Mouse (Mus musculus) intestine, postnatal 0 days (tissue): Measurements from ENCODE around the gene Trim46. TPM values are rescaled to one million over a fixed set of nuclear protein-coding genes. Genes with fewer than 3 reads are reported as not detected.

ENCODE experiments used
- ATAC-seq: fragments of 200-750 bp; cut with Nextera tagmentation; 2 replicates; pipeline ENCODE4 v1.8.0; 2017; ENCODE audit warnings: mild to moderate bottlenecking, moderate TSS enrichment, moderate library complexity
- H3K27ac ChIP-seq: fragments of 300-500 bp; sonication (generic); 2 replicates; pipeline ENCODE4 v1.5.1; 2014; ENCODE audit warnings: mild to moderate bottlenecking, low read depth, low read length, moderate library complexity
- H3K27me3 ChIP-seq: fragments of 300-500 bp; sonication (generic); replicated peaks from 2 replicates; pipeline ENCODE4 v1.6.1; 2014; ENCODE audit warnings: low read length, mixed read lengths; ENCODE audit not compliant: control insufficient read depth, insufficient read depth
- H3K36me3 ChIP-seq: fragments of 300-500 bp; sonication (generic); 2 replicates; pipeline ENCODE4 v1.6.1; 2014; ENCODE audit warnings: mild to moderate bottlenecking, moderate library complexity; ENCODE audit not compliant: control insufficient read depth, insufficient read depth
- H3K4me1 ChIP-seq: fragments of 300-500 bp; sonication (generic); replicated peaks from 2 replicates; pipeline ENCODE4 v1.6.1; 2014; ENCODE audit warnings: antibody characterized with exemption, low read length, mixed read lengths; ENCODE audit not compliant: control insufficient read depth, insufficient read depth
- H3K4me2 ChIP-seq: fragments of 300-500 bp; sonication (generic); replicated peaks from 2 replicates; pipeline ENCODE4 v1.6.1; 2014; ENCODE audit warnings: low read depth, mild to moderate bottlenecking, moderate library complexity
- H3K4me3 ChIP-seq: fragments of 300-500 bp; sonication (generic); 2 replicates; pipeline ENCODE4 v1.5.1; 2014; ENCODE audit warnings: low read depth, low read length
- H3K9ac ChIP-seq: fragments of 300-500 bp; sonication (generic); 2 replicates; pipeline ENCODE4 v1.6.1; 2014; ENCODE audit warnings: mild to moderate bottlenecking, low read depth, low read length
- H3K9me3 ChIP-seq: fragments of 300-500 bp; sonication (generic); 2 replicates; pipeline ENCODE4 v1.6.1; 2016; ENCODE audit warnings: mixed run types; ENCODE audit not compliant: control insufficient read depth
- CTCF ChIP-seq: sonication (generic); IDR thresholded peaks from 2 replicates; pipeline ENCODE4 v1.5.1; 2016; ENCODE audit warnings: low read depth, mild to moderate bottlenecking, control low read depth, antibody characterized with exemption, moderate library complexity
- WGBS: fragments of 180-500 bp; shearing (Covaris S2); extraction: QIAGEN DNeasy Blood & Tissue Kit; methylation state at CpG from one replicate; pipeline ENCODE4 v1.1.7; 2014; 5-methylcytosine and 5-hydroxymethylcytosine counted together
- polyA plus RNA-seq: library from polyadenylated mRNA; unstranded; fragments of >200 nt; fragmentation: Nextera tagmentation; extraction: Ambion mirVana; gene quantifications from 2 replicates; pipeline ENCODE4 v1.2.1, GENCODE M21; 2015

Trim46 gene
- polyA plus RNA-seq, 1 experiment from 2014 or later: 1.3 TPM

DNA sequence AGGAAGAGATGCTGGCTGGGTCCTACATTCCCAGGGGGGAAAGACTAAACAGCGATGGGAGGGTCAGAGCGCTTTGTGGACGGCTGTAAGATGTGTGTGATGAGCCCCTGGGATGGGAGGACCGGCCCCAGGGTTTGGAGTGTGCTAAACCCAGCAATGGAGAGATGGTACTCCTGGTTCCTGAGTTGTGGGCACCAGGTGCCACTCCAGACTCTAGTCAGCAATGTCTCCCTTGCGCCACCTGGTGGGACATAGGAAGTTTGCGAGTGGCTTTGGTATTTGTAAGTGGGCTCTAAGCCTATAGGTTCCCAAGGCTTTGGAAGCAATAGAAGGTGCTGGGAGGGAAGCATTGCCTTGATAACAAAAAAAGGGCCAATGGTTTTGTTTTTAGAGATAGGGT is 30.3 kb downstream of the Trim46 start:
- Histone ChIP-seq H3K9me3 (no peaks in the 10 kb centered on the region), H3K4me3 (peak overlapping the region; percentile 74), H3K36me3 (no peaks in the 10 kb centered on the region), H3K9ac (peak overlapping the region; percentile 23; the same call in 1 of the 2 replicates), H3K27ac (no peak overlapping the region), H3K4me2 (peak overlapping the region; percentile 87), H3K4me1 (peaks cover 16% of the 10 kb centered on the region; the same call in 1 of the 2 replicates), H3K27me3 (no peaks in the 10 kb centered on the region)
- WGBS: under 1% methylated on average over 6 of the region's 6 CpGs
- peak; percentile 96 for TF ChIP-seq CTCF
- peak; percentile 26 for ATAC-seq

- peak within 1 kb of the TSS; percentile 87 for H3K4me2 ChIP-seq
- H3K4me3 ChIP-seq: peak within 1 kb of the TSS; percentile 74
- peaks cover 9% of the 10 kb centered on the region; the same call in 1 of the 2 replicates for H3K36me3 ChIP-seq
- no peaks in the 10 kb centered on the region for H3K27me3 ChIP-seq
- H3K9me3 ChIP-seq: no peaks in the 10 kb centered on the region
- no peak for TF ChIP-seq CTCF
- peaks cover 16% of the 10 kb centered on the region; the same call in 1 of the 2 replicates for H3K4me1 ChIP-seq
- 5% methylated on average over 19 of the region's 19 CpGs for WGBS
- H3K9ac ChIP-seq: peak within 1 kb of the TSS; percentile 72
- no peak for ATAC-seq
- peak within 1 kb of the TSS; percentile 92 for H3K27ac ChIP-seq
These were observed 31.3 kb downstream of the Trim46 start, which contains the start of gene Thbs3 for GRCm38 (mm10) chr3:89214681-89215411. Gene Thbs3 (plus strand): TSS chr3:89215180.

DNA sequence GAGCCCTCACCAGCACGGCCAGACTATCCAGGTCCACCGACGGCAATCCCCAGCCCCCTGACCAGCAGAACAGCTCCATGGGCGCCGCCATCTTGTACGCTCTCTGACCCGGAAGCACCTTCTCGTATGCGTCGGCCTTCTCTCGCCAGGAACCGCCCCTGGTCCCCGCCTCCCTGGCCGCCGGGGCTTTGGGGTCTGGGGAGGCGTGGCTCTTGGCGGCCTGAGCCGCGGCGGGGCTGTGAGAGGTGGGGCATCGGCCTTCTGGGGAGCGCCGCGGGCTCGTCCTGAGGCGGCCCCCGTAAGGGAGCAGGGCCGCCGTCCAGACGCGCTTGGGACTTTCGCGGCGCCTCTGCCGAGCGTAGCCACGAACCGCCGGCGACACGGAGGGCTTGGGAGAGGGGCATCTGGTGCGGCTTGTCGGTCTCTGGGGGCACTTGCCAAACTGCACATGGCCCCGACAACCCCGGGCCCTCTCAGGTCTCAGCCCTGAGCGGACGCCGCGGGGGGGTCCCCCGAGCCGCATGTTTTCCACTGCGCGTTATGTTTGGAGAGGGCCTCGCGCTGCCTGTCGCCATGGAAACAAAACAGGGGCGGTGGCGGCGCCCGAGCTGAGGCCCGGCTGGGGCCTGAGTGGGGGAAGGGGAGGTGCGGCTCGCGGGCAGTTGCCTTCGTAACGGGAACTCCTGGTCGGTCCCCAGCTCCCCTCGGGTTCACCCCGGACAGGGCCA is 32.1 kb downstream of the Trim46 start:
- Histone ChIP-seq H3K4me2 (peak overlapping the region; percentile 87), H3K4me1 (peaks cover 16% of the 10 kb centered on the region; the same call in 1 of the 2 replicates), H3K9ac (peak overlapping the region; percentile 72), H3K36me3 (peaks cover 18% of the 10 kb centered on the region; the same call in 1 of the 2 replicates), H3K9me3 (no peaks in the 10 kb centered on the region), H3K27me3 (no peaks in the 10 kb centered on the region), H3K27ac (peak overlapping the region; percentile 92), H3K4me3 (peak overlapping the region; percentile 74)
- under 1% methylated on average over 61 of the region's 69 CpGs for WGBS
- ATAC-seq: peak; percentile 81
- no peak for TF ChIP-seq CTCF

GRCm38 (mm10) chr3:89210731-89211130 is 35.4 kb downstream of the Trim46 start:
- ATAC-seq: no peak
- Histone ChIP-seq H3K36me3 (peaks cover 49% of the 10 kb centered on the region), H3K9ac (no peak overlapping the region), H3K27ac (no peak overlapping the region), H3K9me3 (no peaks in the 10 kb centered on the region), H3K4me3 (no peak overlapping the region), H3K4me2 (no peak overlapping the region), H3K4me1 (peaks cover 16% of the 10 kb centered on the region; the same call in 1 of the 2 replicates), H3K27me3 (no peaks in the 10 kb centered on the region)
- 75% methylated on average over 7 of the region's 7 CpGs for WGBS
- TF ChIP-seq CTCF: no peak

- H3K36me3 ChIP-seq: peaks cover 54% of the 10 kb centered on the region
- H3K27me3 ChIP-seq: no peaks in the 10 kb centered on the region
- H3K4me3 ChIP-seq: no peak overlapping the region
- H3K9me3 ChIP-seq: no peaks in the 10 kb centered on the region
- H3K4me2 ChIP-seq: no peak overlapping the region
- no peak overlapping the region for H3K27ac ChIP-seq
- no peak for ATAC-seq
- no peak overlapping the region for H3K9ac ChIP-seq
- no peak for TF ChIP-seq CTCF
- peaks cover 14% of the 10 kb centered on the region; the same call in 1 of the 2 replicates for H3K4me1 ChIP-seq
- WGBS: 74% methylated on average over 13 of the region's 13 CpGs
These were observed 35.9 kb downstream of the Trim46 start for GRCm38 (mm10) chr3:89210162-89210561.

- Histone ChIP-seq H3K9ac (no peak overlapping the region), H3K4me3 (no peak overlapping the region), H3K9me3 (no peaks in the 10 kb centered on the region), H3K36me3 (peaks cover 57% of the 10 kb centered on the region), H3K27me3 (no peaks in the 10 kb centered on the region), H3K4me1 (peaks cover 13% of the 10 kb centered on the region; the same call in 1 of the 2 replicates), H3K4me2 (no peak overlapping the region), H3K27ac (no peak overlapping the region)
- ATAC-seq: no peak
- WGBS: 95% methylated on average over 7 of the region's 7 CpGs
- no peak for TF ChIP-seq CTCF
These were observed 36.4 kb downstream of the Trim46 start for GRCm38 (mm10) chr3:89209731-89210130.
